Mouse (Mus musculus): Measurements from ENCODE around the gene Rasgef1a. TPM values are rescaled to one million over a fixed set of nuclear protein-coding genes. Genes with fewer than 3 reads are reported as not detected.

Rasgef1a gene
- polyA plus RNA-seq, 1 experiment from 2014 or later = 0.33 TPM

Other genes with a start within 250 kb of the Rasgef1a start
- 84.7 and 90.5 TPM in 2 replicates for gene Zfp637, start 170.3 kb upstream of the Rasgef1a start, polyA plus RNA-seq (2015; fragmentation: Nextera tagmentation; extraction: Ambion mirVana)
- gene Zfp239, start 149.3 kb upstream of the Rasgef1a start, polyA plus RNA-seq (2015; fragmentation: Nextera tagmentation; extraction: Ambion mirVana) = 4.5 and 5.1 TPM in 2 replicates
- 791 and 835 TPM in 2 replicates for gene Hnrnpf, start 111.1 kb upstream of the Rasgef1a start, polyA plus RNA-seq (2015; fragmentation: Nextera tagmentation; extraction: Ambion mirVana)
- gene Fxyd4, start 73.7 kb upstream of the Rasgef1a start, polyA plus RNA-seq (2015; fragmentation: Nextera tagmentation; extraction: Ambion mirVana) = 1.8 and 3.2 TPM in 2 replicates
- 10.4 and 12.1 TPM in 2 replicates for gene Csgalnact2, start 127.7 kb downstream of the Rasgef1a start, polyA plus RNA-seq (2015; fragmentation: Nextera tagmentation; extraction: Ambion mirVana)
- gene Ret, start 186.3 kb downstream of the Rasgef1a start, polyA plus RNA-seq (2015; fragmentation: Nextera tagmentation; extraction: Ambion mirVana) = 14.7 and 16.7 TPM in 2 replicates

Measured in intestine, embryonic 15.5 days (tissue).